Comparison of ENCODE assay signal across 10 mouse cellular contexts in the genomic region with DNA sequence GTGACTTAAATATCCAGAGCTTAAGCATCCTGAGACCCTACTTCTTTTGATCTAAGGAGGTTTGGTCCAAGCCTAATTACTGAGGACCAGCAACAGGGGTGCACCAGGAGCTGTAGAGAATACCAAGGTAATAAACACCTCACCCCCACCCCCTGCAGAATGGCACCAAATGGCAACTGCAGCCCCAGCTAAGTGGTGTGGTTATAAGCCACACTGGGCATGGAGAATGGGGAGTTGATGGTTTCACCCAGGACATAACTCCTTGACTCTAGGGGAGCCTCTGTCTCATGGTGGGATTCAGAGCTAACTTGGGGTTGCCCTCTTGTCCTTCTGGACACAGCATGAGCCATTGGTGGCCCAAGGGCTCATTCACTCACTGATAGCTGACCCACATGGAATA. TPM values are rescaled to one million over a fixed set of nuclear protein-coding genes. Genes with fewer than 3 reads are reported as not detected.
DNase-seq lines count a peak whose midpoint lies in the region; ATAC-seq and TF ChIP-seq lines count a peak whose summit lies in the region.
"Had no signal": no experiment of that assay in that cellular context is flagged by ENCODE, and none has a peak within 500 bp of the region (broad histone marks: within the 10 kb centered on the region; RNA-seq: fewer than 3 reads in every experiment).

No protein-coding gene starts in this region.

- H3K4me1 ChIP-seq in heart, embryonic 15.5 days (replicated peaks) = peaks cover 20% of the 10 kb centered on the region
- peaks cover 30% of the 10 kb centered on the region for H3K4me1 ChIP-seq in E14TG2a.4 (replicated peaks; ENCODE audit: low read depth, low read length)
- H3K4me1 ChIP-seq in brown adipose tissue, adult 24 weeks (ENCODE audit: control insufficient read depth, insufficient read depth, insufficient read length, low read length) = peaks cover 2% of the 10 kb centered on the region; the same call in 1 of the 2 replicates
- peaks cover 16% of the 10 kb centered on the region for H3K4me1 ChIP-seq in liver, embryonic 13.5 days (replicated peaks)

- no peak for DNase-seq in heart, postnatal 4 days
- DNase-seq in liver, embryonic 13.5 days = no peak
- DNase-seq in adrenal gland, postnatal 4 days (ENCODE audit: low spot score in 2 of 2) = no peak
- no peak for DNase-seq in ovary, postnatal 10 days (ENCODE audit: low spot score)
- DNase-seq in kidney, adult 8-10 months = no peak
- DNase-seq: adrenal gland, postnatal 36 days had no signal

- H3K27me3 ChIP-seq in heart, embryonic 15.5 days = no peaks in the 10 kb centered on the region
- H3K27me3 ChIP-seq in E14TG2a.4 (ENCODE audit: insufficient read depth, low read length) = peaks cover 23% of the 10 kb centered on the region
- peaks cover 37% of the 10 kb centered on the region for H3K27me3 ChIP-seq in liver, embryonic 13.5 days

- no peaks in the 10 kb centered on the region for H3K9me3 ChIP-seq in heart, embryonic 15.5 days (replicated peaks)
- H3K9me3 ChIP-seq in E14TG2a.4 (ENCODE audit: low read length) = no peaks in the 10 kb centered on the region
- no peaks in the 10 kb centered on the region for H3K9me3 ChIP-seq in liver, embryonic 13.5 days (replicated peaks)
- H3K9me3 ChIP-seq: G1E had no signal

- H3K36me3 ChIP-seq in heart, embryonic 15.5 days = peaks cover 24% of the 10 kb centered on the region; the same call in 1 of the 2 replicates
- 0 out of 2 replicates have a peak, but pooled peaks cover 6% of the 10 kb centered on the region for H3K36me3 ChIP-seq in E14TG2a.4 (ENCODE audit: insufficient read depth, low read length)
- no peaks in the 10 kb centered on the region for H3K36me3 ChIP-seq in liver, embryonic 13.5 days
- H3K36me3 ChIP-seq: G1E had no signal

- peak overlapping the region; percentile 94; the same call in 1 of the 2 replicates for H3K27ac ChIP-seq in heart, embryonic 15.5 days
- H3K27ac ChIP-seq in brown adipose tissue, adult 24 weeks (replicated peaks; ENCODE audit: low read depth, low read length) = peak overlapping the region; percentile 32
- no peak overlapping the region for H3K27ac ChIP-seq in liver, embryonic 13.5 days

- H3K9ac ChIP-seq in heart, embryonic 15.5 days = no peak overlapping the region
- H3K9ac ChIP-seq in liver, embryonic 13.5 days = no peak overlapping the region

- H3K4me2 ChIP-seq in heart, embryonic 15.5 days = peak overlapping the region; percentile 95
- peak overlapping the region; percentile 96; the same call in 1 of the 2 replicates for H3K4me2 ChIP-seq in liver, embryonic 13.5 days

- TF ChIP-seq CTCF in E14TG2a.4 (conservative IDR thresholded peaks at IDR 0.05; ENCODE audit: low read length) = no peak

- no peak for ATAC-seq in heart, embryonic 15.5 days (replicated peaks; ENCODE audit: insufficient number of reproducible peaks, insufficient read depth, low FRiP score, low read depth)
- ATAC-seq in liver, embryonic 13.5 days (ENCODE audit: low read depth) = no peak

- H3K4me3 ChIP-seq in heart, embryonic 15.5 days = no peak overlapping the region; the same call in 1 of the 2 replicates
- 0 out of 2 replicates have a peak overlapping the region, but pooled peaks have one; percentile 97 for H3K4me3 ChIP-seq in E14TG2a.4 (replicated peaks; ENCODE audit: low read length)
- no peak overlapping the region for H3K4me3 ChIP-seq in brown adipose tissue, adult 24 weeks (ENCODE audit: insufficient read depth, low read depth, low read length)
- H3K4me3 ChIP-seq in liver, embryonic 13.5 days (replicated peaks) = peak overlapping the region; percentile 70; the same call in 1 of the 2 replicates

RNA-seq across cellular contexts. Expression of a gene that starts 1.0 kb away (rescaled TPM):
- 3.7 and 4.9 TPM in 2 replicates for polyA plus RNA-seq in heart, embryonic 15.5 days (2015; fragmentation: Nextera tagmentation; extraction: Ambion mirVana)
- 1 to 10 TPM; 3.0 to 3.6 TPM for total RNA-seq in heart, postnatal 4 days (2021)
- polyA plus RNA-seq in brown adipose tissue, adult 24 weeks (2012; ENCODE audit: insufficient read depth, insufficient read length, missing spikeins) = 51.9 and 66.8 TPM in 2 replicates
- 1.9 and 2.1 TPM in 2 replicates for polyA plus RNA-seq in liver, embryonic 13.5 days (2015; fragmentation: Nextera tagmentation; extraction: Ambion mirVana)
- 10 to 100 TPM; 11.8 to 12.7 TPM for total RNA-seq in adrenal gland, postnatal 4 days (2021)

RNA-seq across cellular contexts. Expression of a gene that starts 40.2 kb away (rescaled TPM):
- polyA plus RNA-seq in heart, embryonic 15.5 days (2015; fragmentation: Nextera tagmentation; extraction: Ambion mirVana) = 42.3 and 45.3 TPM in 2 replicates
- 10 to 100 TPM; 74.7 to 79.8 TPM for total RNA-seq in heart, postnatal 4 days (2021)
- polyA plus RNA-seq in brown adipose tissue, adult 24 weeks (2012; ENCODE audit: insufficient read depth, insufficient read length, missing spikeins) = 10.0 and 10.3 TPM in 2 replicates
- 0.61 and 0.71 TPM in 2 replicates for polyA plus RNA-seq in liver, embryonic 13.5 days (2015; fragmentation: Nextera tagmentation; extraction: Ambion mirVana)
- 10 to 100 TPM; 39.4 to 41.1 TPM for total RNA-seq in adrenal gland, postnatal 4 days (2021)
- polyA plus RNA-seq: G1E had no signal

Comparison
In these comparisons a context has a peak if more than half of its experiments do, and no peak if none do; other contexts are left out.
1. H3K4me3 ChIP-seq: peak in E14TG2a.4 (single experiment) and liver, embryonic 13.5 days (single experiment); none in heart, embryonic 15.5 days (single experiment) and brown adipose tissue, adult 24 weeks (single experiment).